Mouse (Mus musculus) limb, embryonic 12.5 days (tissue): ENCODE results near the gene Tmem144. TPM values are rescaled to one million over a fixed set of nuclear protein-coding genes. Genes with fewer than 3 reads are reported as not detected.

Experiments used
- ATAC-seq: fragments of 200-750 bp; cut with Nextera tagmentation; 2 replicates; pipeline ENCODE4 v1.8.0; 2017; ENCODE audit warnings: low read depth, moderate TSS enrichment; ENCODE audit not compliant: insufficient number of reproducible peaks, insufficient read depth, low FRiP score, low TSS enrichment
- H3K27ac ChIP-seq: fragments of 300-500 bp; sonication (generic); 2 replicates; pipeline ENCODE4 v1.5.1; 2016; ENCODE audit warnings: mild to moderate bottlenecking, moderate library complexity
- H3K27me3 ChIP-seq: fragments of 300-500 bp; sonication (generic); 2 replicates; pipeline ENCODE4 v1.6.1; 2016; ENCODE audit warnings: mild to moderate bottlenecking, moderate library complexity
- H3K36me3 ChIP-seq: fragments of 300-500 bp; sonication (generic); 2 replicates; pipeline ENCODE4 v1.6.1; 2016; ENCODE audit warnings: mild to moderate bottlenecking, moderate library complexity
- H3K4me1 ChIP-seq: fragments of 300-500 bp; sonication (generic); replicated peaks from 2 replicates; pipeline ENCODE4 v1.6.1; 2016
- H3K4me2 ChIP-seq: fragments of 300-500 bp; sonication (generic); 2 replicates; pipeline ENCODE4 v1.6.1; 2016; ENCODE audit warnings: mild to moderate bottlenecking, moderate library complexity
- H3K4me3 ChIP-seq: fragments of 300-500 bp; sonication (generic); replicated peaks from 2 replicates; pipeline ENCODE4 v1.5.1; 2016; ENCODE audit warnings: mild to moderate bottlenecking
- H3K9ac ChIP-seq: fragments of 300-500 bp; sonication (generic); replicated peaks from 2 replicates; pipeline ENCODE4 v1.6.1; 2016; ENCODE audit warnings: mild to moderate bottlenecking, moderate library complexity
- H3K9me3 ChIP-seq: fragments of 300-500 bp; sonication (generic); 2 replicates; pipeline ENCODE4 v1.6.1; 2016; ENCODE audit warnings: mild to moderate bottlenecking, moderate library complexity
- WGBS: fragments of 180-500 bp; shearing (Covaris S2); methylation state at CpG from one replicate; pipeline ENCODE4 v1.1.7; 2016; 5-methylcytosine and 5-hydroxymethylcytosine counted together
- polyA plus RNA-seq: library from polyadenylated mRNA; unstranded; fragments of >200 nt; fragmentation: Nextera tagmentation; extraction: Ambion mirVana; gene quantifications from 2 replicates; pipeline ENCODE4 v1.2.1, GENCODE M21; 2016

Tmem144 gene
- polyA plus RNA-seq, result 3.0 and 3.3 TPM in 2 replicates

GRCm38 (mm10) chr3:79852654-79853166, at the start of gene Tmem144:
Gene Tmem144, minus strand, starts transcription at chr3:79852773.
- ATAC-seq, result no peak
- no peak within 1 kb of the TSS for H3K4me2 ChIP-seq
- H3K9ac ChIP-seq, result no peak within 1 kb of the TSS
- H3K9me3 ChIP-seq, result no peaks in the 10 kb centered on the region
- no peaks in the 10 kb centered on the region for H3K4me1 ChIP-seq
- no peak within 1 kb of the TSS for H3K4me3 ChIP-seq
- H3K36me3 ChIP-seq, result no peaks in the 10 kb centered on the region
- no peaks in the 10 kb centered on the region for H3K27me3 ChIP-seq
- WGBS, result 74% methylated on average over 8 of the region's 8 CpGs
- H3K27ac ChIP-seq, result no peak within 1 kb of the TSS

- Histone ChIP-seq H3K9ac (no peak overlapping the region), H3K36me3 (no peaks in the 10 kb centered on the region), H3K27me3 (no peaks in the 10 kb centered on the region), H3K4me2 (no peak overlapping the region), H3K9me3 (no peaks in the 10 kb centered on the region), H3K4me1 (no peaks in the 10 kb centered on the region), H3K4me3 (no peak overlapping the region), H3K27ac (no peak overlapping the region)
- 92% methylated on average over 4 of the region's 4 CpGs for WGBS
- no peak for ATAC-seq
Measured at GRCm38 (mm10) chr3:79901734-79902133, 49.2 kb upstream of the Tmem144 start.

GRCm38 (mm10) chr3:79901321-79901720, 48.7 kb upstream of the Tmem144 start:
- WGBS, result 91% methylated on average over 6 of the region's 6 CpGs
- no peaks in the 10 kb centered on the region for H3K4me1 ChIP-seq
- H3K9ac ChIP-seq, result no peak overlapping the region
- H3K4me2 ChIP-seq, result no peak overlapping the region
- H3K36me3 ChIP-seq, result no peaks in the 10 kb centered on the region
- H3K9me3 ChIP-seq, result no peaks in the 10 kb centered on the region
- ATAC-seq, result no peak
- no peak overlapping the region for H3K27ac ChIP-seq
- H3K4me3 ChIP-seq, result no peak overlapping the region
- no peaks in the 10 kb centered on the region for H3K27me3 ChIP-seq

- Histone ChIP-seq H3K9ac (no peak overlapping the region), H3K36me3 (no peaks in the 10 kb centered on the region), H3K4me2 (no peak overlapping the region), H3K4me1 (no peaks in the 10 kb centered on the region), H3K9me3 (no peaks in the 10 kb centered on the region), H3K4me3 (no peak overlapping the region), H3K27ac (no peak overlapping the region), H3K27me3 (no peaks in the 10 kb centered on the region)
- 95% methylated on average over 2 of the region's 2 CpGs for WGBS
- no peak for ATAC-seq
Measured at GRCm38 (mm10) chr3:79900502-79900901, 47.9 kb upstream of the Tmem144 start.

- no peaks in the 10 kb centered on the region for H3K27me3 ChIP-seq
- no peaks in the 10 kb centered on the region for H3K9me3 ChIP-seq
- H3K9ac ChIP-seq, result no peak overlapping the region
- ATAC-seq, result no peak
- WGBS, result 87% methylated on average over 9 of the region's 9 CpGs
- H3K27ac ChIP-seq, result no peak overlapping the region
- no peaks in the 10 kb centered on the region for H3K36me3 ChIP-seq
- no peaks in the 10 kb centered on the region for H3K4me1 ChIP-seq
- H3K4me2 ChIP-seq, result no peak overlapping the region
- no peak overlapping the region for H3K4me3 ChIP-seq
Measured at GRCm38 (mm10) chr3:79899906-79900305, 47.3 kb upstream of the Tmem144 start.

GRCm38 (mm10) chr3:79898514-79898913, 45.9 kb upstream of the Tmem144 start:
- no peak overlapping the region for H3K9ac ChIP-seq
- H3K4me1 ChIP-seq, result no peaks in the 10 kb centered on the region
- no peaks in the 10 kb centered on the region for H3K36me3 ChIP-seq
- no peak overlapping the region for H3K4me2 ChIP-seq
- no peak overlapping the region for H3K4me3 ChIP-seq
- H3K27ac ChIP-seq, result no peak overlapping the region
- H3K9me3 ChIP-seq, result no peaks in the 10 kb centered on the region
- H3K27me3 ChIP-seq, result no peaks in the 10 kb centered on the region
- no peak for ATAC-seq

GRCm38 (mm10) chr3:79897534-79898370, 45.2 kb upstream of the Tmem144 start:
- Histone ChIP-seq H3K27ac (no peak overlapping the region), H3K36me3 (no peaks in the 10 kb centered on the region), H3K4me2 (no peak overlapping the region), H3K27me3 (no peaks in the 10 kb centered on the region), H3K9ac (no peak overlapping the region), H3K4me3 (no peak overlapping the region), H3K9me3 (no peaks in the 10 kb centered on the region), H3K4me1 (no peaks in the 10 kb centered on the region)
- 82% methylated on average over 13 of the region's 13 CpGs for WGBS
- no peak for ATAC-seq

GRCm38 (mm10) chr3:79887966-79888365, 35.4 kb upstream of the Tmem144 start:
- H3K27ac ChIP-seq, result no peak overlapping the region
- no peaks in the 10 kb centered on the region for H3K27me3 ChIP-seq
- no peak overlapping the region; the same call in 1 of the 2 replicates for H3K4me2 ChIP-seq
- H3K36me3 ChIP-seq, result no peaks in the 10 kb centered on the region
- peaks cover 29% of the 10 kb centered on the region for H3K4me1 ChIP-seq
- no peak overlapping the region for H3K4me3 ChIP-seq
- WGBS, result 83% methylated on average over 2 of the region's 2 CpGs
- no peak for ATAC-seq
- H3K9me3 ChIP-seq, result no peaks in the 10 kb centered on the region
- H3K9ac ChIP-seq, result no peak overlapping the region

GRCm38 (mm10) chr3:79887161-79887855, 34.7 kb upstream of the Tmem144 start:
- Histone ChIP-seq H3K9ac (no peak overlapping the region), H3K36me3 (no peaks in the 10 kb centered on the region), H3K4me3 (peak overlapping the region; percentile 35; the same call in 1 of the 2 replicates), H3K9me3 (no peaks in the 10 kb centered on the region), H3K27ac (0 out of 2 replicates have a peak overlapping the region, but pooled peaks have one; percentile 9), H3K4me2 (peak overlapping the region; percentile 56), H3K4me1 (peaks cover 29% of the 10 kb centered on the region), H3K27me3 (no peaks in the 10 kb centered on the region)
- peak; percentile 34; the same call in 1 of the 2 replicates for ATAC-seq
- WGBS, result 30% methylated on average over 8 of the region's 8 CpGs

- peak overlapping the region; percentile 34; the same call in 1 of the 2 replicates for H3K9ac ChIP-seq
- peak overlapping the region; percentile 56 for H3K4me2 ChIP-seq
- no peaks in the 10 kb centered on the region for H3K27me3 ChIP-seq
- WGBS, result 63% methylated on average over 23 of the region's 23 CpGs
- no peaks in the 10 kb centered on the region for H3K36me3 ChIP-seq
- peaks cover 29% of the 10 kb centered on the region for H3K4me1 ChIP-seq
- no peaks in the 10 kb centered on the region for H3K9me3 ChIP-seq
- H3K4me3 ChIP-seq, result peak overlapping the region; percentile 35
- ATAC-seq, result peak; percentile 35; the same call in 1 of the 2 replicates
- H3K27ac ChIP-seq, result peak overlapping the region; percentile 62; the same call in 1 of the 2 replicates
Measured at GRCm38 (mm10) chr3:79886357-79887091, 34.0 kb upstream of the Tmem144 start.
